17 mouse cellular contexts compared by ENCODE assay signal in genomic region chr5:134427664-134428063, GRCm38 (mm10). TPM values are rescaled to one million over a fixed set of nuclear protein-coding genes. Genes with fewer than 3 reads are reported as not detected.
DNase-seq lines count a peak whose midpoint lies in the region; ATAC-seq and TF ChIP-seq lines count a peak whose summit lies in the region.
"Had no signal": no experiment of that assay in that cellular context is flagged by ENCODE, and none has a peak within 500 bp of the region (broad histone marks: within the 10 kb centered on the region; RNA-seq: fewer than 3 reads in every experiment).

No protein-coding gene starts in this region.

- peaks cover 4% of the 10 kb centered on the region; the same call in 1 of the 2 replicates for H3K4me1 ChIP-seq in intestine, postnatal 0 days (replicated peaks; ENCODE audit: control insufficient read depth, insufficient read depth, low read length)
- H3K4me1 ChIP-seq in intestine, embryonic 16.5 days (ENCODE audit: control insufficient read depth, insufficient read depth, low read length): peaks cover 9% of the 10 kb centered on the region; the same call in 1 of the 2 replicates
- H3K4me1 ChIP-seq: midbrain, embryonic 10.5 days had no signal

- no peak for TF ChIP-seq CTCF in intestine, postnatal 0 days (IDR thresholded peaks at IDR 0.05; ENCODE audit: low read depth)

- H3K4me3 ChIP-seq in intestine, postnatal 0 days (ENCODE audit: low read depth, low read length): no peak overlapping the region
- no peak overlapping the region for H3K4me3 ChIP-seq in intestine, embryonic 16.5 days (ENCODE audit: low read length)
- H3K4me3 ChIP-seq: forebrain, embryonic 15.5 days; heart, embryonic 13.5 days; hindbrain, embryonic 12.5 days; liver, embryonic 15.5 days; midbrain, embryonic 10.5 days; myocyte; stomach, embryonic 15.5 days had no signal

- WGBS in intestine, postnatal 0 days: 87% methylated on average over 9 of the region's 9 CpGs
- WGBS in intestine, embryonic 16.5 days: 85% methylated on average over 9 of the region's 9 CpGs

- DNase-seq in layer of hippocampus, adult 9-11 months: peak; percentile 47
- peak; percentile 87 to 88 for DNase-seq in right cerebral cortex, adult 2 months (ENCODE audit: low spot score in 2 of 2)
- DNase-seq in retina, postnatal 1 day: no peak
- DNase-seq in thymus, postnatal 0 days (ENCODE audit: low spot score): no peak
- no peak for DNase-seq in urinary bladder, adult 18-20 months (ENCODE audit: low spot score in 2 of 2)
- DNase-seq: adrenal gland, postnatal 14 days; cerebellum, adult 11-12 months had no signal

- H3K36me3 ChIP-seq in intestine, postnatal 0 days (ENCODE audit: control insufficient read depth, insufficient read depth): peaks cover 3% of the 10 kb centered on the region; the same call in 1 of the 2 replicates
- H3K36me3 ChIP-seq in intestine, embryonic 16.5 days (ENCODE audit: control insufficient read depth, insufficient read depth, low read length): no peaks in the 10 kb centered on the region
- H3K36me3 ChIP-seq: forebrain, embryonic 15.5 days; liver, embryonic 15.5 days; stomach, embryonic 15.5 days had no signal

- H3K9me3 ChIP-seq in intestine, postnatal 0 days (ENCODE audit: control insufficient read depth): no peaks in the 10 kb centered on the region
- H3K9me3 ChIP-seq in intestine, embryonic 16.5 days (ENCODE audit: control insufficient read depth, low read length): no peaks in the 10 kb centered on the region
- H3K9me3 ChIP-seq: forebrain, embryonic 15.5 days; heart, embryonic 13.5 days; hindbrain, embryonic 12.5 days; liver, embryonic 15.5 days; midbrain, embryonic 10.5 days; stomach, embryonic 15.5 days had no signal

- no peaks in the 10 kb centered on the region for H3K27me3 ChIP-seq in intestine, postnatal 0 days (replicated peaks; ENCODE audit: control insufficient read depth, insufficient read depth, low read length)
- no peaks in the 10 kb centered on the region for H3K27me3 ChIP-seq in intestine, embryonic 16.5 days (replicated peaks; ENCODE audit: control insufficient read depth, insufficient read depth, low read length)
- H3K27me3 ChIP-seq: forebrain, embryonic 15.5 days; heart, embryonic 13.5 days; hindbrain, embryonic 12.5 days; liver, embryonic 15.5 days; stomach, embryonic 15.5 days had no signal

- H3K4me2 ChIP-seq in intestine, postnatal 0 days (replicated peaks; ENCODE audit: low read depth): no peak overlapping the region
- H3K4me2 ChIP-seq in intestine, embryonic 16.5 days (ENCODE audit: low read depth, low read length): no peak overlapping the region
- H3K4me2 ChIP-seq: forebrain, embryonic 15.5 days; heart, embryonic 13.5 days; hindbrain, embryonic 12.5 days; liver, embryonic 15.5 days; stomach, embryonic 15.5 days had no signal

- H3K27ac ChIP-seq in intestine, postnatal 0 days (ENCODE audit: low read depth, low read length): peak overlapping the region; percentile 15; the same call in 1 of the 2 replicates
- no peak overlapping the region for H3K27ac ChIP-seq in intestine, embryonic 16.5 days (ENCODE audit: low read length)
- H3K27ac ChIP-seq: forebrain, embryonic 15.5 days; heart, embryonic 13.5 days; hindbrain, embryonic 12.5 days; liver, embryonic 15.5 days; midbrain, embryonic 10.5 days; stomach, embryonic 15.5 days had no signal

- ATAC-seq in intestine, postnatal 0 days: no peak
- ATAC-seq in intestine, embryonic 16.5 days: no peak
- peak; percentile 80 for ATAC-seq in frontal cortex, adult (ENCODE audit: low TSS enrichment)
- ATAC-seq: forebrain, embryonic 15.5 days had no signal

- H3K9ac ChIP-seq in intestine, postnatal 0 days (ENCODE audit: low read depth, low read length): no peak overlapping the region
- no peak overlapping the region for H3K9ac ChIP-seq in intestine, embryonic 16.5 days (ENCODE audit: low read depth, low read length)
- H3K9ac ChIP-seq: forebrain, embryonic 15.5 days; hindbrain, embryonic 12.5 days; liver, embryonic 15.5 days; stomach, embryonic 15.5 days had no signal

RNA-seq across cellular contexts. Expression of gene Gtf2ird1, which starts 28.9 kb away (rescaled TPM):
- 42.8 and 46.8 TPM in 2 replicates for polyA plus RNA-seq in intestine, postnatal 0 days (2015; fragmentation: Nextera tagmentation; extraction: Ambion mirVana)
- polyA plus RNA-seq in intestine, embryonic 16.5 days (2015; fragmentation: Nextera tagmentation; extraction: Ambion mirVana): 66.5 and 66.6 TPM in 2 replicates
- 54.7 and 67.4 TPM in 2 replicates for polyA plus RNA-seq in thymus, postnatal 0 days (2015; fragmentation: Nextera tagmentation; extraction: Ambion mirVana)

Comparison
In these comparisons a context has a peak if more than half of its experiments do, and no peak if none do; other contexts are left out.
1. DNase-seq: peak in layer of hippocampus, adult 9-11 months (single experiment) and right cerebral cortex, adult 2 months (2 of 2); none in retina, postnatal 1 day (single experiment), thymus, postnatal 0 days (single experiment) and urinary bladder, adult 18-20 months (0 of 2).